Mouse (Mus musculus): Measurements from ENCODE around the gene Rfwd3. TPM values are rescaled to one million over a fixed set of nuclear protein-coding genes. Genes with fewer than 3 reads are reported as not detected.

The Rfwd3 gene
- total and polyA plus RNA-seq, 3 experiments = 53.1 to 64.5 (median 63.6) TPM

DNA sequence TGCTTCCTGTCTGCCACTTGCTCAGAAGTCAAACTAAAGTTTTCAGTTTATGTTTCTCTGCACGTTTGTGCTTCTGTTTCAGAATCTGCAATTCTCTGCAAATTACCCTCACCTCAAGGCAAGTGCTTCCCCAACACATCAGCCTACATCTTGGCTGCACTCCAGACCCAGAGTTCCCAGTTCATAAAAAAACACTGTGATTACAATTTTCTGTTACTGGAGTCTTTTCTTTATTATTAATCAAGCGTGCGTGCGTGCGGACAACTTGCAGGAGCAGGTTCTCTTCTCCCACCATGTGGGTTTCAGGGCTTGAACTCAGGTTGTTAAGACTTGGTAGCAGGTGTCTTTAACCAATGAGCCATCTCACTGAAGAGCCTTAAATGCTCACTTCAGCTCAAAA is 75.9 kb downstream of the Rfwd3 start:
- Histone ChIP-seq H3K4me1 (ENCODE audit: control insufficient read depth in 1 of 2, insufficient read depth in 2 of 2) (peaks cover 3 to 7% of the 10 kb centered on the region in 2 experiments), H3K4me3 (replicated peaks in 1 of 3; ENCODE audit: low read depth in 2 of 3, low read length in 2 of 3, poor library complexity in 1 of 3) (no peak overlapping the region), H3K27ac (ENCODE audit: insufficient read depth, low read depth) (no peak overlapping the region), H3K27me3 (replicated peaks) (no peaks in the 10 kb centered on the region), H3K9ac (ENCODE audit: insufficient read depth, low read depth) (no peak overlapping the region), H3K9me3 (replicated peaks; ENCODE audit: low read length) (no peaks in the 10 kb centered on the region), H3K36me3 (replicated peaks in 1 of 2; ENCODE audit: control insufficient read depth in 1 of 2, insufficient read depth in 1 of 2, low read length in 1 of 2) (no peaks in the 10 kb centered on the region), H3K79me2 (replicated peaks; ENCODE audit: control insufficient read depth, extremely low read depth, insufficient read depth, poor library complexity, severe bottlenecking) (peaks cover 10% of the 10 kb centered on the region), H3K4me2 (ENCODE audit: insufficient read depth, low read depth, poor library complexity, severe bottlenecking) (no peak overlapping the region)
- no peak for DNase-seq (ENCODE audit: extremely low read depth)
- dilution Hi-C loops (cut with MboI; ENCODE audit: extremely low pct_ligation_motif_present, extremely low pct_unique_long_range_greater_than_20kb, low sequenced_read_pairs) (no loop called here), in situ Hi-C loops (cut with MboI; ENCODE audit: low pct_ligation_motif_present, low pct_unique_long_range_greater_than_20kb, low sequenced_read_pairs) (no loop called here)
- TF ChIP-seq ETS1 (conservative IDR thresholded peaks at IDR 0.05; ENCODE audit: low read depth, low read length) (no peak), ZNF384 (IDR thresholded peaks at IDR 0.05; ENCODE audit: low read depth, low read length) (no peak)

Other genes starting within 250 kb of the Rfwd3 start
- gene Exosc6, start 243.9 kb downstream of the Rfwd3 start, total RNA-seq (2012; rRNA removed) = 3.9 and 23.5 TPM in 2 replicates
- 20.3 and 24.3 TPM in 2 replicates for gene Exosc6, start 243.9 kb downstream of the Rfwd3 start, total RNA-seq (2014; rRNA removed)
- 3.2 and 3.9 TPM in 2 replicates for gene Exosc6, start 243.9 kb downstream of the Rfwd3 start, polyA plus RNA-seq (2012; ENCODE audit: insufficient read length, low read depth)
- gene Clec18a, start 207.8 kb downstream of the Rfwd3 start, total RNA-seq (2012; rRNA removed) = not detected in 2 replicates
- gene Clec18a, start 207.8 kb downstream of the Rfwd3 start, total RNA-seq (2014; rRNA removed) = not detected in 2 replicates
- gene Clec18a, start 207.8 kb downstream of the Rfwd3 start, polyA plus RNA-seq (2012; ENCODE audit: insufficient read length, low read depth) = not detected in 2 replicates
- 11.0 and 11.6 TPM in 2 replicates for gene Pdpr, start 205.6 kb downstream of the Rfwd3 start, total RNA-seq (2012; rRNA removed)
- 8.0 and 8.3 TPM in 2 replicates for gene Pdpr, start 205.6 kb downstream of the Rfwd3 start, total RNA-seq (2014; rRNA removed)
- 7.6 and 8.3 TPM in 2 replicates for gene Pdpr, start 205.6 kb downstream of the Rfwd3 start, polyA plus RNA-seq (2012; ENCODE audit: insufficient read length, low read depth)
- gene Glg1, start 41.0 kb downstream of the Rfwd3 start, total RNA-seq (2012; rRNA removed) = 19.3 and 21.6 TPM in 2 replicates
- 13.6 and 13.8 TPM in 2 replicates for gene Glg1, start 41.0 kb downstream of the Rfwd3 start, total RNA-seq (2014; rRNA removed)
- gene Glg1, start 41.0 kb downstream of the Rfwd3 start, polyA plus RNA-seq (2012; ENCODE audit: insufficient read length, low read depth) = 32.2 and 32.4 TPM in 2 replicates
- gene Mlkl, start 38.0 kb upstream of the Rfwd3 start, total RNA-seq (2012; rRNA removed) = 7.9 and 9.2 TPM in 2 replicates
- gene Mlkl, start 38.0 kb upstream of the Rfwd3 start, total RNA-seq (2014; rRNA removed) = 0.42 and 0.72 TPM in 2 replicates
- 1.4 and 1.5 TPM in 2 replicates for gene Mlkl, start 38.0 kb upstream of the Rfwd3 start, polyA plus RNA-seq (2012; ENCODE audit: insufficient read length, low read depth)
- 0.04 and 0.08 TPM in 2 replicates for gene Fa2h, start 93.6 kb upstream of the Rfwd3 start, total RNA-seq (2012; rRNA removed)
- gene Fa2h, start 93.6 kb upstream of the Rfwd3 start, total RNA-seq (2014; rRNA removed) = not detected in 2 replicates
- not detected in 2 replicates for gene Fa2h, start 93.6 kb upstream of the Rfwd3 start, polyA plus RNA-seq (2012; ENCODE audit: insufficient read length, low read depth)
- gene Wdr59, start 221.9 kb upstream of the Rfwd3 start, total RNA-seq (2012; rRNA removed) = 5.6 and 6.2 TPM in 2 replicates
- gene Wdr59, start 221.9 kb upstream of the Rfwd3 start, total RNA-seq (2014; rRNA removed) = 6.8 and 8.1 TPM in 2 replicates
- gene Wdr59, start 221.9 kb upstream of the Rfwd3 start, polyA plus RNA-seq (2012; ENCODE audit: insufficient read length, low read depth) = 15.6 TPM in 2 replicates
- 9.3 and 10.7 TPM in 2 replicates for gene Znrf1, start 235.9 kb upstream of the Rfwd3 start, total RNA-seq (2012; rRNA removed)
- gene Znrf1, start 235.9 kb upstream of the Rfwd3 start, total RNA-seq (2014; rRNA removed) = 9.5 and 11.6 TPM in 2 replicates
- 21.2 and 25.3 TPM in 2 replicates for gene Znrf1, start 235.9 kb upstream of the Rfwd3 start, polyA plus RNA-seq (2012; ENCODE audit: insufficient read length, low read depth)